Mouse (Mus musculus): ENCODE data around the gene Dhodh. TPM values are rescaled to one million over a fixed set of nuclear protein-coding genes. Genes with fewer than 3 reads are reported as not detected.

Dhodh gene
- polyA plus RNA-seq (2021; fragmentation: Nextera tagmentation), result 21.1 and 24.5 TPM in 2 replicates
- long read RNA-seq, experiment 1, transcript Dhodh-201 (9 exons, 2,039 nt), result major isoform, 35 of 55 reads
- long read RNA-seq, experiment 1, partial matches to known transcripts, result 6 of 55 reads
- long read RNA-seq, experiment 1, other reads (novel, unspliced or antisense), result 13 of 55 reads
- long read RNA-seq, experiment 2, transcript Dhodh-201 (9 exons, 2,039 nt), result major isoform, 110 of 138 reads
- long read RNA-seq, experiment 2, partial matches to known transcripts, result 5 of 138 reads
- long read RNA-seq, experiment 2, other reads (novel, unspliced or antisense), result 22 of 138 reads

GRCm38 (mm10) chr8:109608271-109609152 lies at the start of gene Dhodh:
Dhodh (minus strand) TSS chr8:109608673.

GRCm38 (mm10) chr8:109614243-109615210 lies 6.1 kb upstream of the Dhodh start, which contains the start of gene Pkd1l3:
Pkd1l3 (plus strand) TSS chr8:109614517.

GRCm38 (mm10) chr8:109578900-109579301 lies 29.6 kb downstream of the Dhodh start, which contains the start of gene Hp:
Hp (minus strand) TSS chr8:109579172.

GRCm38 (mm10) chr8:109565498-109566333 lies 42.8 kb downstream of the Dhodh start, which contains the start of the genes Dhx38 and Txnl4b:
Dhx38 (minus strand) TSS chr8:109565861.
Txnl4b (plus strand) TSS chr8:109565892.

Other genes with a start within 250 kb of the Dhodh start
- 0.09 and 0.10 TPM in 2 replicates for gene Pmfbp1, start 114.6 kb downstream of the Dhodh start, polyA plus RNA-seq (2021; fragmentation: Nextera tagmentation)
- 6.8 and 7.5 TPM in 2 replicates for gene Dhx38, start 42.8 kb downstream of the Dhodh start, polyA plus RNA-seq (2021; fragmentation: Nextera tagmentation)
- gene Txnl4b, start 42.8 kb downstream of the Dhodh start, polyA plus RNA-seq (2021; fragmentation: Nextera tagmentation), result 39.7 and 61.6 TPM in 2 replicates
- 0.31 and 0.34 TPM in 2 replicates for gene Hp, start 29.5 kb downstream of the Dhodh start, polyA plus RNA-seq (2021; fragmentation: Nextera tagmentation)
- gene Pkd1l3, start 5.8 kb upstream of the Dhodh start, polyA plus RNA-seq (2021; fragmentation: Nextera tagmentation), result 0.34 and 0.65 TPM in 2 replicates
- 82.3 and 82.8 TPM in 2 replicates for gene Ist1, start 84.6 kb upstream of the Dhodh start, polyA plus RNA-seq (2021; fragmentation: Nextera tagmentation)
- gene Zfp821, start 96.9 kb upstream of the Dhodh start, polyA plus RNA-seq (2021; fragmentation: Nextera tagmentation), result 7.7 and 9.5 TPM in 2 replicates
- gene Atxn1l, start 129.1 kb upstream of the Dhodh start, polyA plus RNA-seq (2021; fragmentation: Nextera tagmentation), result 2.1 and 2.2 TPM in 2 replicates
- gene Ap1g1, start 169.9 kb upstream of the Dhodh start, polyA plus RNA-seq (2021; fragmentation: Nextera tagmentation), result 19.0 and 20.4 TPM in 2 replicates